Mouse (Mus musculus) embryo, embryonic 10.5 days (tissue): Measurements from ENCODE around the gene Pax8.
A peak's percentile ranks its signal among the peaks of the same experiment; 100 is the strongest.

Experiments
- DNase-seq: peaks from one replicate; pipeline ENCODE4 v3.0.0-alpha.2; 2015; ENCODE audit warnings: low spot score

Gene Pax8

GRCm38 (mm10) chr2:24413677-24414076 is 61.7 kb downstream of the Pax8 start:
- no peak for DNase-seq

- no peak for DNase-seq
These were observed 62.2 kb downstream of the Pax8 start for GRCm38 (mm10) chr2:24413172-24413571.

- peak; percentile 86 for DNase-seq
These were observed 66.2 kb downstream of the Pax8 start for GRCm38 (mm10) chr2:24409166-24409565.

GRCm38 (mm10) chr2:24407701-24408485 is 67.5 kb downstream of the Pax8 start:
- DNase-seq = peak; percentile 18

- peak; percentile 91 for DNase-seq
These were observed 69.9 kb downstream of the Pax8 start for GRCm38 (mm10) chr2:24405345-24406012.

- no peak for DNase-seq
These were observed 74.7 kb downstream of the Pax8 start for GRCm38 (mm10) chr2:24400711-24401110.

GRCm38 (mm10) chr2:24397115-24397514 is 78.3 kb downstream of the Pax8 start:
- no peak for DNase-seq

GRCm38 (mm10) chr2:24393251-24393650 is 82.1 kb downstream of the Pax8 start:
- DNase-seq = no peak

- DNase-seq = no peak
These were observed 87.8 kb downstream of the Pax8 start for GRCm38 (mm10) chr2:24387361-24388283.

GRCm38 (mm10) chr2:24386964-24387320 is 88.5 kb downstream of the Pax8 start:
- DNase-seq = no peak

GRCm38 (mm10) chr2:24386158-24386963 is 89.0 kb downstream of the Pax8 start:
- no peak for DNase-seq

GRCm38 (mm10) chr2:24385111-24385961 is 90.1 kb downstream of the Pax8 start:
- DNase-seq = no peak

GRCm38 (mm10) chr2:24384393-24384792 is 91.0 kb downstream of the Pax8 start:
- no peak for DNase-seq

- no peak for DNase-seq
These were observed 91.8 kb downstream of the Pax8 start for GRCm38 (mm10) chr2:24383636-24384035.

GRCm38 (mm10) chr2:24382456-24383230 is 92.8 kb downstream of the Pax8 start:
- no peak for DNase-seq

GRCm38 (mm10) chr2:24378747-24379450 is 96.5 kb downstream of the Pax8 start:
- no peak for DNase-seq
